Mouse (Mus musculus) CH12.LX (cell line): ENCODE data around the gene Tbrg1. TPM values are rescaled to one million over a fixed set of nuclear protein-coding genes. Genes with fewer than 3 reads are reported as not detected.

ENCODE experiments used
- DNase-seq: peaks from one replicate; pipeline ENCODE4 v3.0.0-alpha.2; 2013; ENCODE audit errors: extremely low read depth
- H3K27ac ChIP-seq: 2 replicates; pipeline ENCODE4 v1.5.1; 2012; ENCODE audit warnings: low read depth, mild to moderate bottlenecking, control low read depth, moderate library complexity; ENCODE audit not compliant: insufficient read depth
- H3K27me3 ChIP-seq: replicated peaks from 2 replicates; pipeline ENCODE3; 2012; ENCODE audit warnings: inconsistent platforms
- H3K36me3 ChIP-seq, 2 experiments: replicated peaks in 1 of 2; 2 replicates each; pipeline versions ENCODE3 to v1.6.1; 2012; ENCODE audit warnings: inconsistent platforms in 1 of 2, low read length in 1 of 2, mild to moderate bottlenecking in 1 of 2, mixed read lengths in 1 of 2, moderate library complexity in 1 of 2; ENCODE audit not compliant: control insufficient read depth in 1 of 2, insufficient read depth in 1 of 2
- H3K4me1 ChIP-seq, 2 experiments: 2 replicates each; pipeline ENCODE4 v1.6.1; 2012; ENCODE audit warnings: inconsistent platforms in 1 of 2, moderate library complexity in 1 of 2; ENCODE audit not compliant: insufficient read depth in 2 of 2, control insufficient read depth in 1 of 2
- H3K4me2 ChIP-seq: 2 replicates; pipeline ENCODE4 v1.6.1; 2012; ENCODE audit warnings: low read depth, mild to moderate bottlenecking, control low read depth; ENCODE audit not compliant: poor library complexity, insufficient read depth, severe bottlenecking
- H3K4me3 ChIP-seq, 3 experiments: fragments of 150-350 bp in 1 of 3; sonication (generic) in 1 of 3; replicated peaks in 1 of 3; 2 replicates each; pipeline versions ENCODE3 to v1.5.1; 2011 to 2012; ENCODE audit warnings: low read depth in 2 of 3, low read length in 2 of 3, mild to moderate bottlenecking in 2 of 3, moderate library complexity in 2 of 3, control low read depth in 1 of 3, improper control_type of control experiment in 1 of 3, inconsistent platforms in 1 of 3, mixed read lengths in 1 of 3; ENCODE audit not compliant: poor library complexity in 1 of 3
- H3K79me2 ChIP-seq: replicated peaks from 2 replicates; pipeline ENCODE4 v1.6.1; 2012; ENCODE audit warnings: mild to moderate bottlenecking, moderate library complexity; ENCODE audit not compliant: control insufficient read depth, poor library complexity, insufficient read depth, severe bottlenecking; ENCODE audit errors: extremely low read depth
- H3K9ac ChIP-seq: 2 replicates; pipeline ENCODE4 v1.6.1; 2012; ENCODE audit warnings: low read depth, mild to moderate bottlenecking, control low read depth, moderate library complexity; ENCODE audit not compliant: insufficient read depth
- H3K9me3 ChIP-seq: replicated peaks from 2 replicates; pipeline ENCODE3; 2012; ENCODE audit warnings: low read length, inconsistent platforms, mixed read lengths
- CHD1 ChIP-seq: IDR thresholded peaks from 2 replicates; pipeline ENCODE4 v1.6.1; 2012; ENCODE audit warnings: low read depth, low read length, improper control_type of control experiment, inconsistent platforms
- E2F4 ChIP-seq: IDR thresholded peaks from 2 replicates; pipeline ENCODE4 v1.6.1; 2011; ENCODE audit warnings: low read depth, low read length, improper control_type of control experiment; ENCODE audit not compliant: insufficient replicate concordance
- ELF1 ChIP-seq: IDR thresholded peaks from 2 replicates; pipeline ENCODE4 v1.6.1; 2014; ENCODE audit warnings: low read depth, mild to moderate bottlenecking, inconsistent platforms, low read length, improper control_type of control experiment
- GABPA ChIP-seq: IDR thresholded peaks from 2 replicates; pipeline ENCODE4 v1.6.1; 2012; ENCODE audit warnings: low read depth, low read length, improper control_type of control experiment, inconsistent platforms; ENCODE audit not compliant: insufficient replicate concordance
- KAT2A ChIP-seq: IDR thresholded peaks from 2 replicates; pipeline ENCODE4 v1.6.1; 2012; ENCODE audit warnings: low read length, improper control_type of control experiment, inconsistent platforms; ENCODE audit not compliant: insufficient replicate concordance
- MAFK ChIP-seq: IDR thresholded peaks from 2 replicates; pipeline ENCODE4 v1.6.1; 2011; ENCODE audit warnings: low read length, improper control_type of control experiment; ENCODE audit not compliant: insufficient replicate concordance
- MAX ChIP-seq: IDR thresholded peaks from 2 replicates; pipeline ENCODE4 v1.6.1; 2011; ENCODE audit warnings: low read length, improper control_type of control experiment
- MXI1 ChIP-seq: IDR thresholded peaks from 2 replicates; pipeline ENCODE4 v1.6.1; 2011; ENCODE audit warnings: mild to moderate bottlenecking, low read depth, low read length, improper control_type of control experiment
- NRF1 ChIP-seq: IDR thresholded peaks from 2 replicates; pipeline ENCODE4 v1.6.1; 2014; ENCODE audit warnings: low read depth, mild to moderate bottlenecking, inconsistent platforms, low read length, improper control_type of control experiment, moderate library complexity
- TCF12 ChIP-seq: IDR thresholded peaks from 2 replicates; pipeline ENCODE4 v1.6.1; 2014; ENCODE audit warnings: low read depth, mild to moderate bottlenecking, inconsistent platforms, low read length, improper control_type of control experiment
- ZC3H11A ChIP-seq: IDR thresholded peaks from 2 replicates; pipeline ENCODE4 v1.6.1; 2012; ENCODE audit warnings: low read depth, mild to moderate bottlenecking, inconsistent platforms, low read length, improper control_type of control experiment
- dilution Hi-C: fragments of 300-500 bp; cut with MboI; formaldehyde crosslinking; loops from 2 replicates; pipeline ENCODE4 v1.14.3; 2020; ENCODE audit warnings: low sequenced_read_pairs; ENCODE audit not compliant: extremely low pct_unique_long_range_greater_than_20kb, extremely low pct_ligation_motif_present
- in situ Hi-C: fragments of 300-500 bp; cut with MboI; formaldehyde crosslinking; loops from 3 replicates; pipeline ENCODE4 v1.14.3; 2019; ENCODE audit warnings: low sequenced_read_pairs, low pct_ligation_motif_present, low pct_unique_long_range_greater_than_20kb, mixed read lengths
- polyA plus RNA-seq: library from polyadenylated mRNA; unstranded; fragments of >175 nt; gene quantifications from 2 replicates; pipeline ENCODE4 v1.2.1, GENCODE M21; 2012; ENCODE audit warnings: low read depth; ENCODE audit not compliant: insufficient read length
- total RNA-seq, 2 experiments: library from RNA; depleted of rRNA; stranded (reverse); fragments of 300-350 nt in 1 of 2; fragments of >200 nt in 1 of 2; gene quantifications; 2 replicates each; pipeline ENCODE4 v1.2.3; 2012 to 2014

Gene Tbrg1
- total and polyA plus RNA-seq, 3 experiments = 97.4 to 115 (median 103) TPM

DNA sequence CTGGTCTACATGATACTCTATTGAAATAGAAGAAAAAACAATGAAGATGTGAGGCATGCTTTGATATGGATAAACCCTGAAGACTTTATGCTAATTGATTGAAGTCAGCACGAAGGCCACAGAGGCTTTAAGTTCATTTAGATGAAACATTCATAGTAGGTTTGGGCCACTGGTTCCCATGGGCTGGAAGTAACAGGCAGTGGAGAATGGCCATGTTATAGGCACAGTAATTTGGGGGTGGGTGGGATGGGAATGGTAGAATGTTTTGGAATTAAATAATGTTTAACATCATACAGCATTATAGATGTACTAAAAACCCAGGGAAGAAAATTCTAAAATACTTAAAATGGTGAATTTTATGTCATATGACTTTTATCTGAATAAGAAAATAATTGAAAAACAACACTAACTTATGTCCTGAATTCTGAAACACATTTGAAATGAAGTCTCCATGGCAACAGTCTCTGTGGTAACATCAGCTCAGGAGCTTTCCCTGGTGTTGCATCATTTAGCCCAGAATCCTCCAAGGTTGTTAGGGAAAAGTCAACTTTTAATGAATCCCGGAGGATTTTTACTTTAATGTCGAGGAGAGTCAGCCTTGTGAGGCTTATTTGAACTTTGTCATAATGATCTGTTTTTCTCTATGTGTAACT lies 30.3 kb upstream of the Tbrg1 start:
- no peak for DNase-seq
- H3K9ac ChIP-seq = no peak overlapping the region
- TF ChIP-seq ZC3H11A (no peak), MAFK (no peak), MAX (no peak), CHD1 (no peak), MXI1 (no peak), GABPA (no peak), ELF1 (no peak), NRF1 (no peak)
- TF ChIP-seq, all 38 proteins: peak for 0
- Histone ChIP-seq H3K36me3 (no peaks in the 10 kb centered on the region), H3K4me3 (no peak overlapping the region), H3K79me2 (no peaks in the 10 kb centered on the region), H3K4me2 (no peak overlapping the region), H3K4me1 (no peaks in the 10 kb centered on the region), H3K27ac (no peak overlapping the region), H3K9me3 (no peaks in the 10 kb centered on the region), H3K27me3 (no peaks in the 10 kb centered on the region)
- dilution Hi-C loops = no loop called here
- in situ Hi-C loops = loop anchor here (25.0 kb wide), 1 partner anchor 250 kb away; no protein-coding TSS in a partner anchor

DNA sequence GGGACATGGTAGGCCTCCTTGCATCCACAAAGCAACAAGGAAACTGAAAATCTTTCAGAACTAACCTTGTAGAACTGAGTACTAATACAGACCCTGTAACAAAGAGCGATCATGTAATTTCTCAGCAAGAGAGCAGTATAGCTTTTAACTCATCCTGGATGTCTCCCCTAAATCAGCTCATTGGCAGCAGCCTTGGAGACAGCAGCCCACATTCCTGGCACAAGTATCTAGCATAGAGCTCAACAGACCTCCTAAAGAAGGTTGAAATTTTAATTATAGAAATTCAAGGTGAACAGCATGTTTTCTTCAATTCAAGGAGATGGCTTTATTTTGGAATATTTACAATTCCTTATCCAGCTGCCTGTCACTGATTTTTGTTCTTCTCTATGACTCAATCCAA lies 24.0 kb upstream of the Tbrg1 start:
- no peaks in the 10 kb centered on the region for H3K9me3 ChIP-seq
- H3K9ac ChIP-seq = no peak overlapping the region
- in situ Hi-C loops (loop anchor here (25.0 kb wide), 1 partner anchor 256 kb away; no protein-coding TSS in a partner anchor), dilution Hi-C loops (no loop called here)
- H3K27ac ChIP-seq = no peak overlapping the region
- H3K27me3 ChIP-seq = no peaks in the 10 kb centered on the region
- DNase-seq = no peak
- H3K4me3 ChIP-seq = no peak overlapping the region
- no peak for TF ChIP-seq ZC3H11A
- TF ChIP-seq E2F4 = no peak
- TF ChIP-seq MAX = no peak
- no peak for TF ChIP-seq TCF12
- TF ChIP-seq, all 38 proteins: peak for 0
- no peak overlapping the region for H3K4me2 ChIP-seq
- H3K79me2 ChIP-seq = no peaks in the 10 kb centered on the region
- no peaks in the 10 kb centered on the region for H3K36me3 ChIP-seq
- H3K4me1 ChIP-seq = no peaks in the 10 kb centered on the region

- dilution Hi-C loops (no loop called here), in situ Hi-C loops (loop anchor here (25.0 kb wide), 1 partner anchor 262 kb away; no protein-coding TSS in a partner anchor)
- Histone ChIP-seq H3K4me2 (no peak overlapping the region), H3K27ac (no peak overlapping the region), H3K36me3 (no peaks in the 10 kb centered on the region), H3K4me3 (no peak overlapping the region), H3K27me3 (no peaks in the 10 kb centered on the region), H3K79me2 (no peaks in the 10 kb centered on the region), H3K9ac (no peak overlapping the region), H3K4me1 (no peaks in the 10 kb centered on the region), H3K9me3 (peaks cover 3% of the 10 kb centered on the region)
- no peak for TF ChIP-seq KAT2A
- no peak for TF ChIP-seq MAFK
- no peak for DNase-seq
These were observed 18.2 kb upstream of the Tbrg1 start for GRCm38 (mm10) chr9:37675287-37675686.
